Comparison of ENCODE assay signal across 39 mouse cellular contexts in genomic region chr17:56832918-56833317, GRCm38 (mm10). TPM values are rescaled to one million over a fixed set of nuclear protein-coding genes. Genes with fewer than 3 reads are reported as not detected.
"Had no signal": no experiment of that assay in that cellular context is flagged by ENCODE, and none has a peak within 500 bp of the region (broad histone marks: within the 10 kb centered on the region; RNA-seq: fewer than 3 reads in every experiment).

No protein-coding gene starts in this region.

- DNase-seq: gastrocnemius, adult 2 months; gastrocnemius, postnatal 10 days; gastrocnemius, postnatal 25 days; heart, adult 18-20 months; heart, postnatal 10 days; heart, postnatal 4 days; kidney, adult 18-20 months; kidney, adult 8-10 months; kidney, postnatal 10 days; kidney, postnatal 25 days; kidney, postnatal 4 days; liver had no signal

- H3K4me2 ChIP-seq: heart, embryonic 12.5 days; hindbrain, embryonic 12.5 days; hindbrain, embryonic 14.5 days; intestine, embryonic 15.5 days; limb, embryonic 12.5 days; liver, embryonic 11.5 days had no signal

- H3K36me3 ChIP-seq: heart, embryonic 10.5 days; heart, embryonic 12.5 days; hindbrain, embryonic 10.5 days; hindbrain, embryonic 12.5 days; intestine, embryonic 15.5 days; limb, embryonic 10.5 days; limb, embryonic 12.5 days had no signal

- ATAC-seq: hindbrain, embryonic 16.5 days; inflammation-experienced regulatory T-cells, adult 6 months; intestine, embryonic 15.5 days; intestine, postnatal 0 days had no signal

- H3K4me3 ChIP-seq: gastrocnemius, adult 2 months; heart, embryonic 10.5 days; heart, embryonic 12.5 days; hindbrain, embryonic 10.5 days; hindbrain, embryonic 12.5 days; intestine, embryonic 15.5 days; layer of hippocampus, adult 2 months; left cerebral cortex, adult 2 months; limb, embryonic 10.5 days; limb, embryonic 12.5 days had no signal

- H3K27me3 ChIP-seq: intestine, embryonic 15.5 days had no signal

- H3K9ac ChIP-seq: heart, embryonic 12.5 days; hindbrain, embryonic 12.5 days; hindbrain, embryonic 14.5 days; intestine, embryonic 15.5 days; limb, embryonic 12.5 days had no signal

- H3K9me3 ChIP-seq: heart, embryonic 10.5 days; heart, embryonic 12.5 days; hindbrain, embryonic 10.5 days; hindbrain, embryonic 12.5 days; intestine, embryonic 15.5 days; limb, embryonic 10.5 days; limb, embryonic 12.5 days had no signal

- H3K27ac ChIP-seq: gastrocnemius, adult 2 months; heart, embryonic 10.5 days; hindbrain, embryonic 10.5 days; hindbrain, embryonic 12.5 days; hindbrain, embryonic 14.5 days; intestine, embryonic 15.5 days; layer of hippocampus, adult 2 months; left cerebral cortex, adult 2 months; limb, embryonic 10.5 days; limb, embryonic 12.5 days had no signal

RNA-seq across cellular contexts. Expression of gene Acsbg2, which starts 41.3 kb away (rescaled TPM):
- total RNA-seq: gastrocnemius, adult 2 months; gastrocnemius, postnatal 10 days; gastrocnemius, postnatal 25 days; gastrocnemius, postnatal 4 days; granulocyte monocyte progenitor cell, adult 5-6 weeks; heart, adult 18-20 months; heart, adult 8-10 months; heart, postnatal 10 days; heart, postnatal 25 days; heart, postnatal 4 days; layer of hippocampus, adult 2 months; layer of hippocampus, postnatal 10 days; layer of hippocampus, postnatal 25 days; left cerebral cortex, adult 2 months; left cerebral cortex, postnatal 14 days; left cerebral cortex, postnatal 36 days had no signal
- polyA plus RNA-seq: heart, embryonic 10.5 days; heart, embryonic 12.5 days; heart, embryonic 14.5 days; heart, embryonic 16.5 days; hindbrain, embryonic 10.5 days; hindbrain, embryonic 12.5 days; hindbrain, embryonic 14.5 days; hindbrain, embryonic 16.5 days; inflammation-experienced regulatory T-cells, adult 6 months; intestine, embryonic 15.5 days; intestine, postnatal 0 days; kidney, embryonic 14.5 days; kidney, embryonic 16.5 days; limb, embryonic 10.5 days; limb, embryonic 12.5 days; limb, embryonic 14.5 days; liver, embryonic 11.5 days had no signal

RNA-seq across cellular contexts. Expression of gene 1700061G19Rik, which starts 42.4 kb away (rescaled TPM):
- total RNA-seq: gastrocnemius, adult 2 months; gastrocnemius, postnatal 25 days; gastrocnemius, postnatal 4 days; heart, adult 18-20 months; heart, adult 8-10 months; heart, postnatal 25 days; left cerebral cortex, adult 2 months had no signal
